Mouse (Mus musculus) midbrain, embryonic 13.5 days (tissue): Measurements from ENCODE around the gene Igfbp6. TPM values are rescaled to one million over a fixed set of nuclear protein-coding genes. Genes with fewer than 3 reads are reported as not detected.

Experiments
- ATAC-seq: fragments of 200-750 bp; cut with Nextera tagmentation; 2 replicates; pipeline ENCODE4 v1.8.0; 2017; ENCODE audit warnings: mild to moderate bottlenecking, moderate TSS enrichment, moderate library complexity
- H3K27ac ChIP-seq: fragments of 300-500 bp; sonication (generic); 2 replicates; pipeline ENCODE4 v1.5.1; 2015; ENCODE audit warnings: inconsistent platforms, mild to moderate bottlenecking, moderate library complexity
- H3K27me3 ChIP-seq: fragments of 300-500 bp; sonication (generic); 2 replicates; pipeline ENCODE4 v1.6.1; 2015; ENCODE audit warnings: mild to moderate bottlenecking, inconsistent platforms
- H3K36me3 ChIP-seq: fragments of 300-500 bp; sonication (generic); 2 replicates; pipeline ENCODE4 v1.6.1; 2015; ENCODE audit warnings: mild to moderate bottlenecking, inconsistent platforms
- H3K4me1 ChIP-seq: fragments of 300-500 bp; sonication (generic); replicated peaks from 2 replicates; pipeline ENCODE4 v1.6.1; 2015; ENCODE audit warnings: inconsistent platforms
- H3K4me2 ChIP-seq: fragments of 300-500 bp; sonication (generic); replicated peaks from 2 replicates; pipeline ENCODE4 v1.6.1; 2015; ENCODE audit warnings: moderate library complexity, mild to moderate bottlenecking, inconsistent platforms
- H3K4me3 ChIP-seq: fragments of 300-500 bp; sonication (generic); replicated peaks from 2 replicates; pipeline ENCODE4 v1.5.1; 2015; ENCODE audit warnings: mild to moderate bottlenecking, inconsistent platforms
- H3K9ac ChIP-seq: fragments of 300-500 bp; sonication (generic); replicated peaks from 2 replicates; pipeline ENCODE4 v1.6.1; 2015; ENCODE audit warnings: mild to moderate bottlenecking, inconsistent platforms
- H3K9me3 ChIP-seq: fragments of 300-500 bp; sonication (generic); 2 replicates; pipeline ENCODE4 v1.6.1; 2016; ENCODE audit warnings: mild to moderate bottlenecking, inconsistent platforms
- WGBS: fragments of 180-500 bp; shearing (Covaris S2); methylation state at CpG from one replicate; pipeline ENCODE4 v1.1.7; 2015; 5-methylcytosine and 5-hydroxymethylcytosine counted together
- polyA plus RNA-seq: library from polyadenylated mRNA; unstranded; fragments of >200 nt; fragmentation: Nextera tagmentation; extraction: Ambion mirVana; gene quantifications from 2 replicates; pipeline ENCODE4 v1.2.1, GENCODE M21; 2015

The Igfbp6 gene
- polyA plus RNA-seq, 1 experiment from 2014 or later: 0.81 TPM

- Histone ChIP-seq H3K9me3 (no peaks in the 10 kb centered on the region), H3K4me3 (no peak overlapping the region), H3K4me2 (no peak overlapping the region), H3K4me1 (no peaks in the 10 kb centered on the region), H3K36me3 (no peaks in the 10 kb centered on the region), H3K27ac (no peak overlapping the region), H3K27me3 (no peaks in the 10 kb centered on the region), H3K9ac (no peak overlapping the region)
- WGBS: 81% methylated on average over 7 of the region's 7 CpGs
- no peak for ATAC-seq
These were observed 48.2 kb downstream of the Igfbp6 start for GRCm38 (mm10) chr15:102192271-102192812.

GRCm38 (mm10) chr15:102192820-102193386 lies 48.7 kb downstream of the Igfbp6 start:
- Histone ChIP-seq H3K27me3 (no peaks in the 10 kb centered on the region), H3K27ac (no peak overlapping the region), H3K36me3 (no peaks in the 10 kb centered on the region), H3K4me2 (no peak overlapping the region), H3K4me1 (no peaks in the 10 kb centered on the region), H3K9me3 (no peaks in the 10 kb centered on the region), H3K4me3 (no peak overlapping the region), H3K9ac (no peak overlapping the region)
- 59% methylated on average over 5 of the region's 5 CpGs for WGBS
- ATAC-seq: no peak

GRCm38 (mm10) chr15:102193652-102194051 lies 49.5 kb downstream of the Igfbp6 start:
- Histone ChIP-seq H3K27ac (no peak overlapping the region), H3K27me3 (no peaks in the 10 kb centered on the region), H3K4me1 (no peaks in the 10 kb centered on the region), H3K4me2 (no peak overlapping the region), H3K9ac (no peak overlapping the region), H3K9me3 (no peaks in the 10 kb centered on the region), H3K36me3 (no peaks in the 10 kb centered on the region), H3K4me3 (no peak overlapping the region)
- no peak for ATAC-seq
- WGBS: 91% methylated on average over 4 of the region's 4 CpGs

- no peaks in the 10 kb centered on the region for H3K4me1 ChIP-seq
- no peak overlapping the region for H3K4me2 ChIP-seq
- no peaks in the 10 kb centered on the region for H3K36me3 ChIP-seq
- no peak for ATAC-seq
- 87% methylated on average over 4 of the region's 4 CpGs for WGBS
- no peaks in the 10 kb centered on the region for H3K27me3 ChIP-seq
- H3K9me3 ChIP-seq: no peaks in the 10 kb centered on the region
- H3K9ac ChIP-seq: no peak overlapping the region
- no peak overlapping the region for H3K4me3 ChIP-seq
- H3K27ac ChIP-seq: no peak overlapping the region
These were observed 50.3 kb downstream of the Igfbp6 start for GRCm38 (mm10) chr15:102194439-102194838.

GRCm38 (mm10) chr15:102195373-102195772 lies 51.2 kb downstream of the Igfbp6 start:
- no peak for ATAC-seq
- WGBS: 88% methylated on average over 4 of the region's 4 CpGs
- no peak overlapping the region for H3K27ac ChIP-seq
- H3K4me1 ChIP-seq: no peaks in the 10 kb centered on the region
- H3K9me3 ChIP-seq: no peaks in the 10 kb centered on the region
- no peak overlapping the region for H3K9ac ChIP-seq
- no peak overlapping the region for H3K4me2 ChIP-seq
- H3K4me3 ChIP-seq: no peak overlapping the region
- no peaks in the 10 kb centered on the region for H3K36me3 ChIP-seq
- H3K27me3 ChIP-seq: no peaks in the 10 kb centered on the region

- 84% methylated on average over 4 of the region's 4 CpGs for WGBS
- H3K4me1 ChIP-seq: peaks cover 9% of the 10 kb centered on the region
- ATAC-seq: no peak
These were observed 54.7 kb downstream of the Igfbp6 start for GRCm38 (mm10) chr15:102198841-102199240.

More at GRCm38 (mm10) chr15:102198841-102199240, 54.7 kb downstream of the Igfbp6 start:
- Histone ChIP-seq H3K36me3 (no peaks in the 10 kb centered on the region), H3K27ac (no peak overlapping the region), H3K9me3 (no peaks in the 10 kb centered on the region), H3K27me3 (no peaks in the 10 kb centered on the region), H3K4me2 (no peak overlapping the region), H3K4me3 (no peak overlapping the region), H3K9ac (no peak overlapping the region)

Other genes with a start within 250 kb of the Igfbp6 start
- gene Krt4, start 219.6 kb upstream of the Igfbp6 start, polyA plus RNA-seq: 0.26 TPM in 1 of 2 replicates, not detected in the other
- gene Krt79, start 204.0 kb upstream of the Igfbp6 start, polyA plus RNA-seq: 0.15 TPM in 1 of 2 replicates, not detected in the other
- gene Krt78, start 190.1 kb upstream of the Igfbp6 start, polyA plus RNA-seq: not detected in 2 replicates
- 1.1 and 1.6 TPM in 2 replicates for gene Krt8, start 139.9 kb upstream of the Igfbp6 start, polyA plus RNA-seq
- gene Krt18, start 116.2 kb upstream of the Igfbp6 start, polyA plus RNA-seq: 1.2 and 2.5 TPM in 2 replicates
- 89.9 and 91.2 TPM in 2 replicates for gene Eif4b, start 70.6 kb upstream of the Igfbp6 start, polyA plus RNA-seq
- 6.1 and 6.9 TPM in 2 replicates for gene Tns2, start 43.9 kb upstream of the Igfbp6 start, polyA plus RNA-seq
- gene Spryd3, start 8.1 kb upstream of the Igfbp6 start, polyA plus RNA-seq: 38.0 and 38.5 TPM in 2 replicates
- gene Soat2, start 6.2 kb downstream of the Igfbp6 start, polyA plus RNA-seq: not detected in 2 replicates
- 81.1 and 83.0 TPM in 2 replicates for gene Zfp740, start 58.9 kb downstream of the Igfbp6 start, polyA plus RNA-seq
- gene Csad, start 60.4 kb downstream of the Igfbp6 start, polyA plus RNA-seq: 37.9 and 40.2 TPM in 2 replicates
- gene Itgb7, start 87.6 kb downstream of the Igfbp6 start, polyA plus RNA-seq: 0.71 and 0.82 TPM in 2 replicates
- 2.7 and 3.4 TPM in 2 replicates for gene Rarg, start 113.2 kb downstream of the Igfbp6 start, polyA plus RNA-seq
- 0.07 and 0.12 TPM in 2 replicates for gene Gm9918, start 126.2 kb downstream of the Igfbp6 start, polyA plus RNA-seq
- gene Mfsd5, start 135.1 kb downstream of the Igfbp6 start, polyA plus RNA-seq: 50.8 and 53.4 TPM in 2 replicates
- gene Espl1, start 151.9 kb downstream of the Igfbp6 start, polyA plus RNA-seq: 11.0 and 13.3 TPM in 2 replicates
- 472 and 474 TPM in 2 replicates for gene Pfdn5, start 181.8 kb downstream of the Igfbp6 start, polyA plus RNA-seq
- 93.8 and 105 TPM in 2 replicates for gene Myg1, start 187.3 kb downstream of the Igfbp6 start, polyA plus RNA-seq
- gene Aaas, start 206.4 kb downstream of the Igfbp6 start, polyA plus RNA-seq: 41.4 and 44.1 TPM in 2 replicates
- 0.14 and 0.28 TPM in 2 replicates for gene Sp7, start 222.8 kb downstream of the Igfbp6 start, polyA plus RNA-seq